Mouse (Mus musculus) stomach, postnatal 0 days (tissue): ENCODE measurements at regions not wholly inside any gene's neighbourhood (a gene's known extent, or its start where the extent isn't known, plus 50 kb on each side); places are given as distances from the start of the nearest gene placed in this dataset.

ENCODE experiments used
- CTCF ChIP-seq: IDR thresholded peaks from 2 replicates; pipeline ENCODE4 v1.5.1; 2016; ENCODE audit warnings: antibody characterized with exemption, low read depth, mild to moderate bottlenecking, moderate library complexity
- EP300 ChIP-seq: optimal IDR thresholded peaks from 2 replicates; pipeline ENCODE3; 2016; ENCODE audit warnings: antibody characterized with exemption

GRCm38 (mm10) chr11:50482607-50483006 is 51.7 kb upstream of the Rufy1 start:
- TF ChIP-seq CTCF (no peak), EP300 (no peak)
